Mouse (Mus musculus) erythroblast, embryonic 14.5 days (primary cell): ENCODE measurements around the gene Sorbs1.

Source experiments
- GATA1 ChIP-seq: IDR thresholded peaks from 2 replicates; pipeline ENCODE4 v1.6.1; 2012; ENCODE audit warnings: low read length, inconsistent platforms, mixed read lengths
- TAL1 ChIP-seq: IDR thresholded peaks from 3 replicates; pipeline ENCODE4 v1.6.1; 2012; ENCODE audit warnings: low read length, inconsistent platforms, mixed read lengths

- TF ChIP-seq GATA1 (no peak), TAL1 (no peak)
Observed at GRCm38 (mm10) chr19:40343018-40343417, 170.6 kb downstream of the Sorbs1 start.
